Mouse (Mus musculus) thymus, adult 2 months (tissue): ENCODE results near the gene Nagpa.

Source experiments
- CTCF ChIP-seq: fragments of 200-500 bp; IDR thresholded peaks from 2 replicates; pipeline ENCODE4 v1.5.1; 2012; ENCODE audit warnings: mild to moderate bottlenecking, control low read depth, low read length, moderate library complexity, borderline replicate concordance; ENCODE audit not compliant: control insufficient read depth, poor library complexity, insufficient read depth; ENCODE audit errors: extremely low read depth
- POLR2A ChIP-seq: fragments of 200-500 bp; IDR thresholded peaks from 2 replicates; pipeline ENCODE4 v1.6.1; 2012; ENCODE audit warnings: mild to moderate bottlenecking, low read length, control low read depth, moderate library complexity; ENCODE audit not compliant: control insufficient read depth, poor library complexity, insufficient read depth; ENCODE audit errors: extremely low read depth

- TF ChIP-seq POLR2A (no peak), CTCF (no peak)
Observed at GRCm38 (mm10) chr16:5202681-5203080, 1.1 kb downstream of the Nagpa start.
